Mouse (Mus musculus): ENCODE results near the gene Nr4a1. TPM values are rescaled to one million over a fixed set of nuclear protein-coding genes. Genes with fewer than 3 reads are reported as not detected.

Nr4a1 gene
- total and polyA plus RNA-seq, 3 experiments: 0.60 to 1.6 (median 0.89) TPM

DNA sequence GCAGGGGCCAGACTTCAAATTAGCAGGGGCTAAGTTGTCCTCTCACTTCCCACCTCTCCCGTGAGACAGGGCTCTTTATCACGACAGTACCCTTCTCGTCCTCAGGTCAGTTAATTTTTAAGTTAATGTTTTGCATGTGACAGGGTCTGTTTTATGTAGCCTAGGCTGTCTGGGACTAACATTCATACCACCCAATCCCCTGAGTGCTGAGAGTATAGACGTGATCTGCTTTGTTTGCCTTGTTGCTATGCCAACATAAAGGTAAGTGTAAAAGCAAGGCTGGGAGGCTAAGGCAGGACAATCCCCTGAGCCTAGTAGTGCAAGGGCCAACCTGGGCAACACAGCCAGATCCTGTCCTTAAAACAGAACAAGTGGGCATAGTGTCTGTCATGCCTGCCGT lies 55.4 kb downstream of the Nr4a1 start:
- H3K79me2 ChIP-seq (replicated peaks; ENCODE audit: control insufficient read depth, extremely low read depth, insufficient read depth, poor library complexity, severe bottlenecking): no peaks in the 10 kb centered on the region
- H3K4me1 ChIP-seq (ENCODE audit: control insufficient read depth in 1 of 2, insufficient read depth in 2 of 2): no peaks in the 10 kb centered on the region
- no peak overlapping the region for H3K4me3 ChIP-seq (replicated peaks in 1 of 3; ENCODE audit: low read depth in 2 of 3, low read length in 2 of 3, poor library complexity in 1 of 3)
- H3K9ac ChIP-seq (ENCODE audit: insufficient read depth, low read depth): no peak overlapping the region
- H3K9me3 ChIP-seq (replicated peaks; ENCODE audit: low read length): peaks cover 2% of the 10 kb centered on the region
- in situ Hi-C loops (cut with MboI; ENCODE audit: low pct_ligation_motif_present, low pct_unique_long_range_greater_than_20kb, low sequenced_read_pairs): no loop called here
- dilution Hi-C loops (cut with MboI; ENCODE audit: extremely low pct_ligation_motif_present, extremely low pct_unique_long_range_greater_than_20kb, low sequenced_read_pairs): no loop called here
- DNase-seq (ENCODE audit: extremely low read depth): no peak
- TF ChIP-seq RCOR1 (conservative IDR thresholded peaks at IDR 0.05; ENCODE audit: low read depth, low read length) (no peak), UBTF (IDR thresholded peaks at IDR 0.05; ENCODE audit: low read depth, low read length) (no peak), JUND (conservative IDR thresholded peaks at IDR 0.05; ENCODE audit: low read depth, low read length) (no peak), ETS1 (conservative IDR thresholded peaks at IDR 0.05; ENCODE audit: low read depth, low read length) (no peak), ZNF384 (IDR thresholded peaks at IDR 0.05; ENCODE audit: low read depth, low read length) (no peak), TCF12 (IDR thresholded peaks at IDR 0.05; ENCODE audit: low read depth, low read length) (no peak), SMC3 (IDR thresholded peaks at IDR 0.05; ENCODE audit: low read depth, low read length) (no peak)
- H3K27me3 ChIP-seq (replicated peaks): peaks cover 35% of the 10 kb centered on the region
- no peak overlapping the region for H3K27ac ChIP-seq (ENCODE audit: insufficient read depth, low read depth)
- no peak overlapping the region for H3K4me2 ChIP-seq (ENCODE audit: insufficient read depth, low read depth, poor library complexity, severe bottlenecking)
- H3K36me3 ChIP-seq (replicated peaks in 1 of 2; ENCODE audit: control insufficient read depth in 1 of 2, insufficient read depth in 1 of 2, low read length in 1 of 2): no peaks in the 10 kb centered on the region

DNA sequence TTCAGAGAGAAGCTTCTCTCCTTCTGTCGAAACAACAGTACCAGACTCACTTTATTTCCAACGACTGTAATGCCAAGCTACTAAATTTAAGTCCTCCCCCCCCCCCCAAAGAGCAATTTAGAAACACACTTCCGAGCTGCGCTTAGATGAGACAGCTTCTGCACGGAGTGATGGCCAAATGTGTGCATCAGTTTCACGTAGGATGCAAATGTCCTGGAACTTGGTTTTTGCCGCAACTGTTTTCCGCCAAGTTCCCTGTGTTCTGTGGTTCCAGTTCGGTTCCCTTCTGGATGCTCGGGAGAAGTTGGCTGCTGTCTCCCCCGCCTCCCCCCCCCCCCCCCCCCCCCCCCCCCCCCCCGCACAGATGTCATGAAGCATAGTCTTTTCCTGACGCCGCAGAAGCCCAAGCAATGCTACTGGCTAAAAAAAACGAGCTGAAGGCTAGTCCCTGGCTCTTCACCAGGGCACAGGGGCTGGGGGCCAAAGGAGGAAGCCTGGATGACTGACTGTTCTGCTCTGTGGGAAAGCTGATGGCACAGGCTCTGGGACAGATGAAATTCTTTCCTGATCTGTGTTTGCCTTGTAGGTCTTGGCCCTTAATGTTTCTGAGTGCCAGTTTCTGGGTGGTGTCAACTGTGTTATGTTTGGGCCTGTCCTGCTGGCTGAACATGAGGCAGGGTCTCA lies 57.2 kb downstream of the Nr4a1 start:
- no peaks in the 10 kb centered on the region for H3K36me3 ChIP-seq (replicated peaks in 1 of 2; ENCODE audit: control insufficient read depth in 1 of 2, insufficient read depth in 1 of 2, low read length in 1 of 2)
- H3K4me1 ChIP-seq (ENCODE audit: control insufficient read depth in 1 of 2, insufficient read depth in 2 of 2): peaks cover 0 to 6% of the 10 kb centered on the region in 2 experiments; a peak in 2 of 4 replicates
- peaks cover 37% of the 10 kb centered on the region for H3K27me3 ChIP-seq (replicated peaks)
- no peaks in the 10 kb centered on the region for H3K79me2 ChIP-seq (replicated peaks; ENCODE audit: control insufficient read depth, extremely low read depth, insufficient read depth, poor library complexity, severe bottlenecking)
- 0 out of 2 replicates have a peak overlapping the region, but pooled peaks have one; percentile 11 for H3K4me2 ChIP-seq (ENCODE audit: insufficient read depth, low read depth, poor library complexity, severe bottlenecking)
- H3K27ac ChIP-seq (ENCODE audit: insufficient read depth, low read depth): no peak overlapping the region
- H3K4me3 ChIP-seq (replicated peaks in 1 of 3; ENCODE audit: low read depth in 2 of 3, low read length in 2 of 3, poor library complexity in 1 of 3): no peak overlapping the region
- peaks cover 7% of the 10 kb centered on the region for H3K9me3 ChIP-seq (replicated peaks; ENCODE audit: low read length)
- no peak overlapping the region for H3K9ac ChIP-seq (ENCODE audit: insufficient read depth, low read depth)
- dilution Hi-C loops (cut with MboI; ENCODE audit: extremely low pct_ligation_motif_present, extremely low pct_unique_long_range_greater_than_20kb, low sequenced_read_pairs): no loop called here
- in situ Hi-C loops (cut with MboI; ENCODE audit: low pct_ligation_motif_present, low pct_unique_long_range_greater_than_20kb, low sequenced_read_pairs): no loop called here
- no peak for DNase-seq (ENCODE audit: extremely low read depth)
- TF ChIP-seq TCF12 (IDR thresholded peaks at IDR 0.05; ENCODE audit: low read depth, low read length) (no peak), ZKSCAN1 (IDR thresholded peaks at IDR 0.05; ENCODE audit: borderline replicate concordance, low read depth, low read length) (no peak)

DNA sequence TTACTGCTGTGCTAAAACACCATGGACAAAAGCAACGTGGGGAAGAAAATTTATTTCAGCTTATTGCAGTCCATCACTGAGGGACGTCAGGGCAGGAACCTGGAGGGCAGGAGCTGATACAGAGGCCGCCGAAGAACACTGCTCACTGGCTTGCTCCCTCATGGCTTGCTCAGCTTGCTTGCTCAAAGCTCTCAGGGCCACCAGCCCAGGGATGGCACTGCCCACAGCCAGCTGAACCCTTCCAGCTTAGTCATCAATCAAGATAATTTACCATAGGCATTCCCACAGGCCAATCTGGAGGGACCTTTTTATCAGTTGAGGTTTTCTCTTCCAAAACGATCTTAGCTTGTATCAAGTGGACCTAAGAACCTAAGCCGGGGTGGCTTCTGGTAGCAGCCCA lies 57.9 kb downstream of the Nr4a1 start:
- TF ChIP-seq SMC3 (IDR thresholded peaks at IDR 0.05; ENCODE audit: low read depth, low read length) (no peak), POLR2AphosphoS2 (IDR thresholded peaks at IDR 0.05; ENCODE audit: low read depth, low read length) (no peak), ZKSCAN1 (IDR thresholded peaks at IDR 0.05; ENCODE audit: borderline replicate concordance, low read depth, low read length) (no peak), MEF2A (IDR thresholded peaks at IDR 0.05; ENCODE audit: borderline replicate concordance, low read depth, low read length) (no peak), KAT2A (IDR thresholded peaks at IDR 0.05; ENCODE audit: insufficient replicate concordance, low read length) (no peak), PAX5 (IDR thresholded peaks at IDR 0.05; ENCODE audit: low read length) (no peak), CHD2 (IDR thresholded peaks at IDR 0.05; ENCODE audit: low read length) (no peak), USF1 (IDR thresholded peaks at IDR 0.05; ENCODE audit: low read depth, low read length) (no peak), ETS1 (conservative IDR thresholded peaks at IDR 0.05; ENCODE audit: low read depth, low read length) (no peak), BHLHE40 (IDR thresholded peaks at IDR 0.05; ENCODE audit: low read depth, low read length) (no peak), MAX (IDR thresholded peaks at IDR 0.05; ENCODE audit: low read length) (no peak)
- Histone ChIP-seq H3K4me2 (ENCODE audit: insufficient read depth, low read depth, poor library complexity, severe bottlenecking) (no peak overlapping the region), H3K79me2 (replicated peaks; ENCODE audit: control insufficient read depth, extremely low read depth, insufficient read depth, poor library complexity, severe bottlenecking) (no peaks in the 10 kb centered on the region), H3K9ac (ENCODE audit: insufficient read depth, low read depth) (no peak overlapping the region), H3K27me3 (replicated peaks) (peaks cover 31% of the 10 kb centered on the region), H3K4me1 (ENCODE audit: control insufficient read depth in 1 of 2, insufficient read depth in 2 of 2) (peaks cover 4 to 14% of the 10 kb centered on the region in 2 experiments), H3K27ac (ENCODE audit: insufficient read depth, low read depth) (no peak overlapping the region), H3K9me3 (replicated peaks; ENCODE audit: low read length) (peaks cover 7% of the 10 kb centered on the region), H3K4me3 (replicated peaks in 1 of 3; ENCODE audit: low read depth in 2 of 3, low read length in 2 of 3, poor library complexity in 1 of 3) (no peak overlapping the region), H3K36me3 (replicated peaks in 1 of 2; ENCODE audit: control insufficient read depth in 1 of 2, insufficient read depth in 1 of 2, low read length in 1 of 2) (no peaks in the 10 kb centered on the region)
- dilution Hi-C loops (cut with MboI; ENCODE audit: extremely low pct_ligation_motif_present, extremely low pct_unique_long_range_greater_than_20kb, low sequenced_read_pairs) (no loop called here), in situ Hi-C loops (cut with MboI; ENCODE audit: low pct_ligation_motif_present, low pct_unique_long_range_greater_than_20kb, low sequenced_read_pairs) (no loop called here)
- DNase-seq (ENCODE audit: extremely low read depth): no peak

Data from CH12.LX (cell line).